Mouse (Mus musculus) bone marrow macrophage, adult 2 months (primary cell): ENCODE measurements around the gene Pik3cg.

Experiments used
- CTCF ChIP-seq: IDR thresholded peaks from 2 replicates; pipeline ENCODE4 v1.5.1; 2012; ENCODE audit warnings: low read depth, mild to moderate bottlenecking, low read length, moderate library complexity
- POLR2A ChIP-seq: IDR thresholded peaks from 2 replicates; pipeline ENCODE4 v1.6.1; 2012; ENCODE audit warnings: mild to moderate bottlenecking, low read depth, low read length, borderline replicate concordance

DNA sequence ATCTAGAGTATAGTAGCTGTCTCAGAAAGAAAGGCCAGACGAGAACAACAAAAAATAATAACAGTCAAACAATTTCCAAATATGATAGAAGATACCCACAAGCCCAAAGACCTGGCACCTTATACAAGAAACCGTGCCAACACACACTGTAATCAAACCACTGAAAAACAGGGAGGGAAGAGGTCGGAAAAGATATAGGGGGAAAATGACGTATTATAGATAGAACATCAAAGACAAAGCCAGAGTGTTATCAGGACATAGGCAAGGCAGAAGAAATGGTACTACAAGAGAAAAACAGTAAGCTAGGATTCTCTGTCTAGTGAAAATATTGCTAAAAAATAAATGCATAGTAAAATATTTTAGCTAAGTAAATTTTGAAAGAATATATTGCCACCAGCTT, 10.4 kb downstream of the Pik3cg start:
- TF ChIP-seq POLR2A (no peak), CTCF (no peak)
